Mouse (Mus musculus) ES-Bruce4 (cell line): ENCODE data around the gene Rexo1.

ENCODE experiments used
- CTCF ChIP-seq: IDR thresholded peaks from one replicate; pipeline ENCODE4 v1.8.1; 2011; ENCODE audit warnings: low read depth, low read length
- EP300 ChIP-seq: IDR thresholded peaks from 2 replicates; pipeline ENCODE4 v1.6.1; 2011; ENCODE audit warnings: low read depth, low read length; ENCODE audit not compliant: insufficient read depth

GRCm38 (mm10) chr10:80596318-80596717 is 35.0 kb upstream of the Rexo1 start:
- no peak for TF ChIP-seq CTCF
- no peak for TF ChIP-seq EP300
